8 mouse cellular contexts compared by ENCODE assay signal in the genomic region with DNA sequence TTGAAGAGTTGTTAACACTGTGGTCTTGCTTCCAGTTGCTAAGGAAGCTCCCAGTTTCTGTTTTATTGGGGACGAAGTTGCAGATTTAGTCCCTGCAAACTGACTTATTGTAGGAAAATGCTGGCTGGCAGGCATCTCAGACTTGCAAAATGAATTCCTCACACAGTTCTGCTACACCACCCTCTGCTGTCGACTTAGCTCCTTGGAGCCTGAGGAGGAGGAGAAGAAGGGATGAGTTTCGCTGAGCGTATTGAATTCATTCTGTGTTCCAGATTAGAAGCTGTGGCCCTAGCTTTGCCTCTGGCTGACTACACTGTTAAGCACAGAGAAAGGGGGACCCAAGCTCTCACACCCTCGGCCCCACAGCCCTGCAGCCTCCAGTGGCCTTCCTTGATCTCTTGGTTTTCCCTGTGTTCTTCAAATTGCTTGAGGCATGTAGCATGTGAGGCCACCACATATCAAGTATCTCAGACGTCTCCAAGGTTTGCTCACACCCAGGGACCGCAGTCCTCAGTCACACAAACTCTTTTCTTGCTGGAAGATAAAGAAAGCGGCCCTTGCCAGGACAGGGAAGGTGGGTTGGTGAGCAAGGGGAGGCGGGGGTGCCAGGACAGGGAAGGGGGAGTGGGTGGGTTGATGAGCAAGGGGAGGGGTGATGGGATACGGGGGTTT. TPM values are rescaled to one million over a fixed set of nuclear protein-coding genes. Genes with fewer than 3 reads are reported as not detected.
A peak's percentile ranks its signal among the peaks of the same experiment; 100 is the strongest.
DNase-seq lines count a peak whose midpoint lies in the region; ATAC-seq lines count a peak whose summit lies in the region.

No protein-coding gene starts in this region.

- no peaks in the 10 kb centered on the region for H3K9me3 ChIP-seq in liver, embryonic 11.5 days (ENCODE audit: control insufficient read depth, low read length)
- no peaks in the 10 kb centered on the region for H3K9me3 ChIP-seq in embryonic facial prominence, embryonic 14.5 days (ENCODE audit: control insufficient read depth, low read length)
- no peaks in the 10 kb centered on the region for H3K9me3 ChIP-seq in limb, embryonic 15.5 days

- no peak overlapping the region for H3K9ac ChIP-seq in liver, embryonic 11.5 days (ENCODE audit: low read depth, low read length)
- no peak overlapping the region for H3K9ac ChIP-seq in embryonic facial prominence, embryonic 14.5 days (ENCODE audit: low read depth, low read length)
- H3K9ac ChIP-seq in limb, embryonic 15.5 days: no peak overlapping the region

- H3K4me3 ChIP-seq in liver, embryonic 11.5 days (ENCODE audit: low read depth, low read length): no peak overlapping the region
- no peak overlapping the region for H3K4me3 ChIP-seq in embryonic facial prominence, embryonic 14.5 days (ENCODE audit: low read depth, low read length)
- H3K4me3 ChIP-seq in limb, embryonic 15.5 days: no peak overlapping the region

- DNase-seq in frontal cortex, postnatal 25 days (ENCODE audit: low spot score in 2 of 2): no peak
- no peak for DNase-seq in liver, embryonic 11.5 days (ENCODE audit: low spot score)
- no peak for DNase-seq in liver
- no peak for DNase-seq in embryonic facial prominence, embryonic 14.5 days (ENCODE audit: low spot score)
- no peak for DNase-seq in cerebellum, adult 8-10 months

- 54% methylated on average over 10 of the region's 10 CpGs for WGBS in liver, embryonic 11.5 days
- WGBS in embryonic facial prominence, embryonic 14.5 days: 32% methylated on average over 10 of the region's 10 CpGs
- 45% methylated on average over 10 of the region's 10 CpGs for WGBS in limb, embryonic 15.5 days

- H3K4me1 ChIP-seq in liver, embryonic 11.5 days (replicated peaks; ENCODE audit: control insufficient read depth, insufficient read depth, low read length): 0 out of 2 replicates have a peak, but pooled peaks cover 4% of the 10 kb centered on the region
- H3K4me1 ChIP-seq in embryonic facial prominence, embryonic 14.5 days (ENCODE audit: control insufficient read depth, insufficient read depth, low read length): peaks cover 13% of the 10 kb centered on the region
- H3K4me1 ChIP-seq in limb, embryonic 15.5 days: peaks cover 39% of the 10 kb centered on the region

- no peaks in the 10 kb centered on the region for H3K36me3 ChIP-seq in liver, embryonic 11.5 days (ENCODE audit: control insufficient read depth, insufficient read depth, low read length)
- H3K36me3 ChIP-seq in embryonic facial prominence, embryonic 14.5 days (ENCODE audit: control insufficient read depth, insufficient read depth, low read length): no peaks in the 10 kb centered on the region
- H3K36me3 ChIP-seq in limb, embryonic 15.5 days: no peaks in the 10 kb centered on the region

- peak overlapping the region; percentile 5; the same call in 1 of the 2 replicates for H3K4me2 ChIP-seq in liver, embryonic 11.5 days
- peak overlapping the region; percentile 53 for H3K4me2 ChIP-seq in embryonic facial prominence, embryonic 14.5 days (ENCODE audit: low read depth, low read length)
- H3K4me2 ChIP-seq in limb, embryonic 15.5 days: peak overlapping the region; percentile 45; the same call in 1 of the 2 replicates

- H3K27me3 ChIP-seq in liver, embryonic 11.5 days (replicated peaks; ENCODE audit: control insufficient read depth, insufficient read depth, low read length): 0 out of 2 replicates have a peak, but pooled peaks cover 2% of the 10 kb centered on the region
- H3K27me3 ChIP-seq in embryonic facial prominence, embryonic 14.5 days (replicated peaks; ENCODE audit: control insufficient read depth, insufficient read depth, low read length): no peaks in the 10 kb centered on the region
- no peaks in the 10 kb centered on the region for H3K27me3 ChIP-seq in limb, embryonic 15.5 days

- peak; percentile 79 for ATAC-seq in frontal cortex, adult (ENCODE audit: low TSS enrichment)
- ATAC-seq in liver, embryonic 11.5 days (replicated peaks; ENCODE audit: low FRiP score): no peak
- no peak for ATAC-seq in embryonic facial prominence, embryonic 14.5 days (ENCODE audit: low read depth)
- ATAC-seq in limb, embryonic 15.5 days (ENCODE audit: insufficient number of reproducible peaks, low FRiP score, low TSS enrichment, low read depth): no peak
- ATAC-seq in monocyte, adult 5-6 weeks (replicated peaks; ENCODE audit: insufficient number of reproducible peaks, low FRiP score, low TSS enrichment, poor library complexity, severe bottlenecking): no peak

- H3K27ac ChIP-seq in liver, embryonic 11.5 days (ENCODE audit: low read depth, low read length): no peak overlapping the region
- no peak overlapping the region for H3K27ac ChIP-seq in embryonic facial prominence, embryonic 14.5 days (replicated peaks; ENCODE audit: low read depth, low read length)
- no peak overlapping the region for H3K27ac ChIP-seq in limb, embryonic 15.5 days

RNA-seq across cellular contexts. Expression of gene Lrrc8c, which starts 24.8 kb away (rescaled TPM):
- 30.4 and 33.8 TPM in 2 replicates for polyA plus RNA-seq in liver, embryonic 11.5 days (2014; fragmentation: Nextera tagmentation; extraction: Ambion mirVana)
- polyA plus RNA-seq in embryonic facial prominence, embryonic 14.5 days (2014; fragmentation: Nextera tagmentation; extraction: Ambion mirVana): 14.7 and 23.8 TPM in 2 replicates
- 17.9 and 20.7 TPM in 2 replicates for polyA plus RNA-seq in limb, embryonic 15.5 days (2015; fragmentation: Nextera tagmentation; extraction: Ambion mirVana)
- 18.1 to 49.5 TPM (median 38.9 TPM) in 3 replicates for total RNA-seq in monocyte, adult 5-6 weeks (2017)
